Mouse (Mus musculus): ENCODE measurements around the gene Ndufa11.

Ndufa11 gene

GRCm38 (mm10) chr17:56757416-56758123 lies 40.0 kb downstream of the Ndufa11 start, which contains the start of gene Nrtn:
TSS of gene Nrtn (minus strand) at chr17:56757530.
- in situ Hi-C loops (cut with MboI, MseI), result no loop called here

- in situ Hi-C loops (cut with MboI, MseI), result no loop called here
These were observed 40.6 kb downstream of the Ndufa11 start for GRCm38 (mm10) chr17:56758132-56758531.

GRCm38 (mm10) chr17:56759261-56759660 lies 41.7 kb downstream of the Ndufa11 start:
- in situ Hi-C loops (cut with MboI, MseI), result no loop called here

- in situ Hi-C loops (cut with MboI, MseI), result loop anchor here in 1 of 2 experiments (5.0 kb wide), 1 partner anchor 44 kb away; the partner anchor contains the start of genes Ndufa11 and Vmac
These were observed 43.5 kb downstream of the Ndufa11 start for GRCm38 (mm10) chr17:56761077-56761476.

GRCm38 (mm10) chr17:56761991-56762410 lies 44.4 kb downstream of the Ndufa11 start:
- in situ Hi-C loops (cut with MboI, MseI), result loop anchor here in 1 of 2 experiments (5.0 kb wide), 1 partner anchor 45 kb away; the partner anchor contains the start of genes Ndufa11 and Vmac

GRCm38 (mm10) chr17:56762769-56763731 lies 45.5 kb downstream of the Ndufa11 start:
- in situ Hi-C loops (cut with MboI, MseI), result loop anchor here in 1 of 2 experiments (5.0 kb wide), 1 partner anchor 46 kb away; the partner anchor contains the start of genes Ndufa11 and Vmac

GRCm38 (mm10) chr17:56763741-56764250 lies 46.2 kb downstream of the Ndufa11 start:
- in situ Hi-C loops (cut with MboI, MseI), result loop anchor here in 1 of 2 experiments (5.0 kb wide), 1 partner anchor 46 kb away; the partner anchor contains the start of genes Ndufa11 and Vmac

GRCm38 (mm10) chr17:56764474-56765354 lies 47.1 kb downstream of the Ndufa11 start, which contains the start of gene Dus3l:
TSS of gene Dus3l (plus strand) at chr17:56764757.
- in situ Hi-C loops (cut with MboI, MseI), result loop anchor here in 1 of 2 experiments (5.0 kb wide), 2 partner anchors 47 to 63 kb away; partner anchors contain the start of genes Ndufa11 and Vmac

- in situ Hi-C loops (cut with MboI, MseI), result loop anchor here in 1 of 2 experiments (5.0 kb wide), 1 partner anchor 62 kb away; no protein-coding TSS in a partner anchor
These were observed 47.9 kb downstream of the Ndufa11 start for GRCm38 (mm10) chr17:56765431-56765830.

- in situ Hi-C loops (cut with MboI, MseI), result loop anchor here in 1 of 2 experiments (5.0 kb wide), 1 partner anchor 60 kb away; no protein-coding TSS in a partner anchor
These were observed 49.3 kb downstream of the Ndufa11 start for GRCm38 (mm10) chr17:56766631-56767405.

GRCm38 (mm10) chr17:56767531-56768135 lies 50.1 kb downstream of the Ndufa11 start:
- in situ Hi-C loops (cut with MboI, MseI), result loop anchor here in 1 of 2 experiments (5.0 kb wide), 1 partner anchor 60 kb away; no protein-coding TSS in a partner anchor

GRCm38 (mm10) chr17:56768941-56769340 lies 51.4 kb downstream of the Ndufa11 start:
- in situ Hi-C loops (cut with MboI, MseI), result loop anchor here in 1 of 2 experiments (5.0 kb wide), 1 partner anchor 58 kb away; no protein-coding TSS in a partner anchor

GRCm38 (mm10) chr17:56769950-56770349 lies 52.4 kb downstream of the Ndufa11 start, which contains the start of gene Prr22:
TSS of gene Prr22 (plus strand) at chr17:56770250.
- in situ Hi-C loops (cut with MboI, MseI), result loop anchor here in 1 of 2 experiments (5.0 kb wide), 1 partner anchor 57 kb away; no protein-coding TSS in a partner anchor
